Mouse (Mus musculus) gastrocnemius, postnatal 36 days (tissue): ENCODE data around the gene Fntb. TPM values are rescaled to one million over a fixed set of nuclear protein-coding genes. Genes with fewer than 3 reads are reported as not detected.
"Not testable (repeated sequence)": the region's sequence is repeated elsewhere in the genome, so short reads cannot be mapped to it uniquely, and the experiment has no call there.

Source experiments
- DNase-seq, 2 experiments: peaks; one replicate each; pipeline ENCODE4 v3.0.0; 2022
- intact Hi-C: fragments of 180-260 bp; cut with DNase I; formaldehyde crosslinking; loops from one replicate; pipeline ENCODE4 v1.15.1; 2025
- total RNA-seq, 2 experiments: library from RNA; stranded (reverse); gene quantifications; 2 replicates each; pipeline ENCODE4 v1.2.3; 2021

Gene Fntb
- total RNA-seq, 2 experiments from 2014 or later: 12.2 to 16.1 TPM

- intact Hi-C loops: no loop called here
- no peak for DNase-seq
Measured at GRCm38 (mm10) chr12:76822651-76823041, 57.3 kb downstream of the Fntb start, which contains the start of gene Rab15. Rab15 (minus strand) TSS chr12:76822908.

GRCm38 (mm10) chr12:76825283-76825682 is 59.9 kb downstream of the Fntb start:
- intact Hi-C loops: no loop called here
- DNase-seq: no peak

GRCm38 (mm10) chr12:76832704-76833103 is 67.3 kb downstream of the Fntb start:
- no peak for DNase-seq
- intact Hi-C loops: no loop called here

GRCm38 (mm10) chr12:76837101-76837843 is 71.9 kb downstream of the Fntb start:
- intact Hi-C loops: no loop called here
- DNase-seq: peak; percentile 98 to 99

- no peak for DNase-seq
- intact Hi-C loops: loop anchor here (2.0 kb wide), 1 partner anchor 37 kb away; no protein-coding TSS in a partner anchor
Measured at GRCm38 (mm10) chr12:76837844-76838650, 72.7 kb downstream of the Fntb start.

GRCm38 (mm10) chr12:76839298-76839697 is 73.9 kb downstream of the Fntb start:
- intact Hi-C loops: loop anchor here (2.0 kb wide), 1 partner anchor 36 kb away; no protein-coding TSS in a partner anchor
- no peak for DNase-seq

- intact Hi-C loops: loop anchor here (5.0 kb wide), 1 partner anchor 122 kb away; the partner anchor contains the start of gene Max
- DNase-seq: no peak
Measured at GRCm38 (mm10) chr12:76840081-76840480, 74.7 kb downstream of the Fntb start.

GRCm38 (mm10) chr12:76844346-76845061 is 79.1 kb downstream of the Fntb start:
- DNase-seq: no peak
- intact Hi-C loops: loop anchor here (5.0 kb wide), 1 partner anchor 118 kb away; the partner anchor contains the start of gene Max

GRCm38 (mm10) chr12:76852419-76852818 is 87.0 kb downstream of the Fntb start:
- no peak for DNase-seq
- intact Hi-C loops: no loop called here

- intact Hi-C loops: no loop called here
- no peak for DNase-seq
Measured at GRCm38 (mm10) chr12:76853378-76854142, 88.2 kb downstream of the Fntb start.

- no peak for DNase-seq
Measured at GRCm38 (mm10) chr12:76857087-76857486, 91.7 kb downstream of the Fntb start.

GRCm38 (mm10) chr12:76858788-76859187 is 93.4 kb downstream of the Fntb start:
- intact Hi-C loops, DNase-seq: not testable (repeated sequence)

More at GRCm38 (mm10) chr12:76857087-76857486, 91.7 kb downstream of the Fntb start:
- intact Hi-C loops: no loop called here

- DNase-seq: no peak
- intact Hi-C loops: no loop called here
Measured at GRCm38 (mm10) chr12:76863651-76864050, 98.3 kb downstream of the Fntb start.

GRCm38 (mm10) chr12:76865266-76865665 is 99.9 kb downstream of the Fntb start:
- no peak for DNase-seq
- intact Hi-C loops: no loop called here

GRCm38 (mm10) chr12:76867586-76868280 is 102.3 kb downstream of the Fntb start:
- intact Hi-C loops: no loop called here
- no peak for DNase-seq

GRCm38 (mm10) chr12:76868463-76869198 is 103.2 kb downstream of the Fntb start:
- DNase-seq: no peak
- intact Hi-C loops: no loop called here

GRCm38 (mm10) chr12:76869561-76869960 is 104.2 kb downstream of the Fntb start:
- intact Hi-C loops: no loop called here

GRCm38 (mm10) chr12:76872767-76873316 is 107.5 kb downstream of the Fntb start:
- no peak for DNase-seq
- intact Hi-C loops: no loop called here

More at GRCm38 (mm10) chr12:76869561-76869960, 104.2 kb downstream of the Fntb start:
- DNase-seq: no peak
